Mouse (Mus musculus) hindbrain, embryonic 11.5 days (tissue): ENCODE results near the gene Cuta. TPM values are rescaled to one million over a fixed set of nuclear protein-coding genes. Genes with fewer than 3 reads are reported as not detected.
"Not testable (repeated sequence)": the region's sequence is repeated elsewhere in the genome, so short reads cannot be mapped to it uniquely, and the experiment has no call there.

Experiments
- ATAC-seq: fragments of 200-750 bp; cut with Nextera tagmentation; 2 replicates; pipeline ENCODE4 v1.8.0; 2017; ENCODE audit warnings: mild to moderate bottlenecking, moderate TSS enrichment, moderate library complexity; ENCODE audit not compliant: low FRiP score
- DNase-seq: peaks from one replicate; pipeline ENCODE4 v3.0.0-alpha.2; 2015; ENCODE audit warnings: low spot score
- H3K27ac ChIP-seq: fragments of 300-500 bp; sonication (generic); 2 replicates; pipeline ENCODE4 v1.5.1; 2014; ENCODE audit warnings: mild to moderate bottlenecking, low read depth, low read length
- H3K27me3 ChIP-seq: fragments of 300-500 bp; sonication (generic); 2 replicates; pipeline ENCODE4 v1.6.1; 2014; ENCODE audit warnings: mild to moderate bottlenecking, low read length, moderate library complexity, mixed read lengths; ENCODE audit not compliant: control insufficient read depth, insufficient read depth
- H3K36me3 ChIP-seq: fragments of 300-500 bp; sonication (generic); 2 replicates; pipeline ENCODE4 v1.6.1; 2014; ENCODE audit warnings: mild to moderate bottlenecking, low read length, moderate library complexity, mixed read lengths; ENCODE audit not compliant: control insufficient read depth, insufficient read depth
- H3K4me1 ChIP-seq: fragments of 300-500 bp; sonication (generic); replicated peaks from 2 replicates; pipeline ENCODE4 v1.6.1; 2014; ENCODE audit warnings: low read length, mixed read lengths; ENCODE audit not compliant: control insufficient read depth, insufficient read depth
- H3K4me2 ChIP-seq: fragments of 300-500 bp; sonication (generic); replicated peaks from 2 replicates; pipeline ENCODE4 v1.6.1; 2014; ENCODE audit warnings: mild to moderate bottlenecking, low read depth, low read length
- H3K4me3 ChIP-seq: fragments of 300-500 bp; sonication (generic); 2 replicates; pipeline ENCODE4 v1.5.1; 2014; ENCODE audit warnings: low read depth, low read length
- H3K9ac ChIP-seq: fragments of 300-500 bp; sonication (generic); 2 replicates; pipeline ENCODE4 v1.6.1; 2014; ENCODE audit warnings: low read depth, low read length
- H3K9me3 ChIP-seq: fragments of 300-500 bp; sonication (generic); 2 replicates; pipeline ENCODE4 v1.6.1; 2016; ENCODE audit warnings: low read length; ENCODE audit not compliant: control insufficient read depth
- WGBS: fragments of 180-500 bp; shearing (Covaris S2); extraction: QIAGEN DNeasy Blood & Tissue Kit; methylation state at CpG from one replicate; pipeline ENCODE4 v1.1.7; 2014; 5-methylcytosine and 5-hydroxymethylcytosine counted together
- polyA plus RNA-seq: library from polyadenylated mRNA; unstranded; fragments of >200 nt; fragmentation: Nextera tagmentation; extraction: Ambion mirVana; gene quantifications from 2 replicates; pipeline ENCODE4 v1.2.1, GENCODE M21; 2014

Cuta gene
- polyA plus RNA-seq, 1 experiment from 2014 or later: 135 TPM

GRCm38 (mm10) chr17:26922368-26922767 lies 17.0 kb downstream of the Cuta start:
- H3K27me3 ChIP-seq, H3K4me2 ChIP-seq, H3K9ac ChIP-seq, H3K4me3 ChIP-seq, H3K9me3 ChIP-seq, DNase-seq, H3K4me1 ChIP-seq, H3K27ac ChIP-seq, ATAC-seq, H3K36me3 ChIP-seq: not testable (repeated sequence)
- WGBS: 94% methylated on average over 5 of the region's 6 CpGs

DNA sequence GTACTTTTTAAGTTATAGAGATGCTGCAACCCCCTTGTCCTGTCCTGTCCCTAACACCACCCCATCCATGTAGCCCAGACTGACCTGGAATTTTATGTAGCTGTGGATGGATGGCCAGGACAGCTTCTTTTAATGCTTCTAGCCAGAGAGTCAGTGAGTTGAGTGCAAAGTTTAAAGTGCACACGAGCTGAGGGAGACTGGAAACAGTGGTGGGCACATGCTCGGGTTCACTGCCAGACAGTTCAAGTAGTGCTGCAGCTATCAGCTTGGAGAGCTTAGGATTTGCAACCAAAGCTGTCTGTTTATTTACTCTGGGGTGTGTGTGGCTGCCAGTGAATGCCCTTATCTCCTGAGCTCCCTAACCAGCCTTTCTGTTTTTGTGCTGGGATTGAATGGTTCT lies 19.9 kb downstream of the Cuta start:
- not testable (repeated sequence) for H3K4me2 ChIP-seq, H3K4me1 ChIP-seq, H3K9ac ChIP-seq, ATAC-seq, H3K4me3 ChIP-seq, H3K36me3 ChIP-seq, H3K27me3 ChIP-seq, H3K27ac ChIP-seq, DNase-seq, H3K9me3 ChIP-seq
- 76% methylated on average over 2 of the region's 2 CpGs for WGBS

- peak overlapping the region; percentile 63 for H3K4me3 ChIP-seq
- ATAC-seq: no peak
- H3K27me3 ChIP-seq: no peaks in the 10 kb centered on the region
- H3K27ac ChIP-seq: no peak overlapping the region
- H3K9me3 ChIP-seq: no peaks in the 10 kb centered on the region
- WGBS: 74% methylated on average over 2 of the region's 2 CpGs
- no peak for DNase-seq
- no peaks in the 10 kb centered on the region for H3K36me3 ChIP-seq
- peak overlapping the region; percentile 22; the same call in 1 of the 2 replicates for H3K4me2 ChIP-seq
- no peaks in the 10 kb centered on the region for H3K4me1 ChIP-seq
- no peak overlapping the region for H3K9ac ChIP-seq
Measured at GRCm38 (mm10) chr17:26918343-26918742, 21.0 kb downstream of the Cuta start.

DNA sequence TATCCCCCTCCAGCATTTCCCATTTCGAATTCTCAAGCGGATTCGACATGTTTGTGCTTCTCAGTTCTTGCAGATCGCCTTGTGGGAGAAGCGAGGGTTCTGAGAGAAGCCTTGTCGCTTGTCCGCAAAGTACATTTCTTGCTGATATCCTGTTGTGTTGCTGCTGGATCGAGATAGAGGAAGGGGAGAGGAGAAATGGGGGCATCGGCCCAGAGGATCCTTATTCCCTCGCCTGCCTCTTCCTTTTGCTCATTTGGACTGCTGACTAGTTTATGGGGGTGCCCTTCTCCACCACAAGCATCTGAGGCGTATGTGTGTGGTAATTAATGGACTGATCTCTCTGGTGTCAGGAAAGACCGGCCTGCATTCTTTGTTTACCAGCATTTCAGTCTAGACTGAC lies 21.8 kb downstream of the Cuta start:
- not testable (repeated sequence) for H3K9me3 ChIP-seq, ATAC-seq, H3K27me3 ChIP-seq, H3K27ac ChIP-seq, H3K36me3 ChIP-seq, H3K4me1 ChIP-seq
- peak overlapping the region; percentile 53 for H3K4me2 ChIP-seq
- H3K9ac ChIP-seq: peak overlapping the region; percentile 71
- peak; percentile 16 for DNase-seq
- WGBS: 4% methylated on average over 12 of the region's 12 CpGs
- H3K4me3 ChIP-seq: peak overlapping the region; percentile 63

GRCm38 (mm10) chr17:26916711-26917482 lies 22.5 kb downstream of the Cuta start, which contains the start of gene Kifc5b:
Gene Kifc5b (plus strand): TSS chr17:26917091.
- H3K36me3 ChIP-seq: no peaks in the 10 kb centered on the region
- ATAC-seq (peak; percentile 98), DNase-seq (peak; percentile 100)
- no peaks in the 10 kb centered on the region for H3K27me3 ChIP-seq
- WGBS: under 1% methylated on average over 70 of the region's 72 CpGs
- 0 out of 2 replicates have a peak within 1 kb of the TSS, but pooled peaks have one; percentile 47 for H3K27ac ChIP-seq
- no peaks in the 10 kb centered on the region for H3K9me3 ChIP-seq
- peak within 1 kb of the TSS; percentile 63 for H3K4me3 ChIP-seq
- H3K9ac ChIP-seq: peak within 1 kb of the TSS; percentile 71
- peak within 1 kb of the TSS; percentile 53 for H3K4me2 ChIP-seq
- no peaks in the 10 kb centered on the region for H3K4me1 ChIP-seq

- Histone ChIP-seq H3K9ac (no peak overlapping the region), H3K4me3 (no peak overlapping the region), H3K27me3 (no peaks in the 10 kb centered on the region), H3K4me2 (no peak overlapping the region), H3K9me3 (no peaks in the 10 kb centered on the region), H3K4me1 (no peaks in the 10 kb centered on the region), H3K36me3 (no peaks in the 10 kb centered on the region), H3K27ac (no peak overlapping the region)
- no peak for DNase-seq
- no peak for ATAC-seq
- WGBS: 67% methylated on average over 1 of the region's 1 CpGs
Measured at GRCm38 (mm10) chr17:26915248-26915647, 24.1 kb downstream of the Cuta start.

DNA sequence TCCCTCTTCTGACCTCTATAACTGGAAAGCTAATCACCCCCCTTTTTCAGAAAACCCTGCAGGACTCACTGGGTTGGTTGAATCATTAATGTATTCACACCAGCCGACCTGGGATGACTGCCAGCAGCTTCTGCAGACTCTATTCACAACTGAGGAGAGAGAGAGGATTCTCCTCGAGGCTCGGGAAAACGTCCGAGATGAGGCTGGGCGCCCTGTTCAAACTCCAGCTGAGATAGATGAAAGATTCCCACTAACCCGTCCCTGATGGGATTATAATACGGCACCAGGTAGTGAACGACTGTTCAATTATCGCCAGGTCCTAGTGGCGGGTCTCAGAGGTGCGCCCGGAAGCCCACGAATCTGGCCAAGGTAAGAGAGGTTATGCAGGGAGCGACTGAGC lies 31.9 kb downstream of the Cuta start:
- not testable (repeated sequence) for H3K36me3 ChIP-seq, H3K4me3 ChIP-seq, DNase-seq, H3K9me3 ChIP-seq, H3K27ac ChIP-seq, H3K4me2 ChIP-seq, ATAC-seq, H3K27me3 ChIP-seq, H3K9ac ChIP-seq, H3K4me1 ChIP-seq
- WGBS: 94% methylated on average over 14 of the region's 15 CpGs

- no peak overlapping the region for H3K9ac ChIP-seq
- H3K9me3 ChIP-seq: no peaks in the 10 kb centered on the region
- H3K27me3 ChIP-seq: no peaks in the 10 kb centered on the region
- ATAC-seq: no peak
- H3K36me3 ChIP-seq: no peaks in the 10 kb centered on the region
- H3K27ac ChIP-seq: no peak overlapping the region
- DNase-seq: no peak
- no peak overlapping the region for H3K4me2 ChIP-seq
- H3K4me1 ChIP-seq: no peaks in the 10 kb centered on the region
- WGBS: 63% methylated on average over 5 of the region's 5 CpGs
- H3K4me3 ChIP-seq: no peak overlapping the region
Measured at GRCm38 (mm10) chr17:26904320-26904719, 35.0 kb downstream of the Cuta start.

DNA sequence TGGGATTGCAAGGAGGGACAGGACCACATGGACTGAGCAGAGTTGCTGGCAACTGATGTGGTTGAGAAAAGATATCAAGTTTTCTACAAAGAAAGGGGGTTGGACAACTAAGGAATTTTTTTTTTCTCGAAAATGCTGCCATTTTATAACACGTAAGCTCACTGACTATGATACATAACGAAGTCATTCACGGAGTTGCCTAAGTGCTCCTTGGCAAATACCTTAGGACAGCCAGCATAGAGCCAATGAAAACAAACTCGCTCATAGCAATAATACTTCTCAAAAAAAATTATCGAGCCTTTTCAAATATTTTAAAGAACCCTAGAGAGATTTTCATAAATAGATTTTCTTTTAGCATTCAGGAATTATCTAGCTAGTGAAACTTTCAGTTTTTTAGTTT lies 38.5 kb downstream of the Cuta start:
- Histone ChIP-seq H3K4me2 (no peak overlapping the region), H3K4me1 (no peaks in the 10 kb centered on the region), H3K36me3 (no peaks in the 10 kb centered on the region), H3K27me3 (no peaks in the 10 kb centered on the region), H3K9me3 (no peaks in the 10 kb centered on the region), H3K4me3 (no peak overlapping the region), H3K9ac (no peak overlapping the region), H3K27ac (no peak overlapping the region)
- DNase-seq: no peak
- no peak for ATAC-seq
- 86% methylated on average over 6 of the region's 6 CpGs for WGBS
